Mouse (Mus musculus) heart, embryonic 11.5 days (tissue): ENCODE results near the gene Pard3. TPM values are rescaled to one million over a fixed set of nuclear protein-coding genes. Genes with fewer than 3 reads are reported as not detected.

Experiments
- ATAC-seq: fragments of 200-750 bp; cut with Nextera tagmentation; replicated peaks from 2 replicates; pipeline ENCODE4 v1.8.0; 2017; ENCODE audit warnings: moderate library complexity; ENCODE audit not compliant: insufficient number of reproducible peaks, low FRiP score, low TSS enrichment
- H3K27ac ChIP-seq: fragments of 300-500 bp; sonication (generic); 2 replicates; pipeline ENCODE4 v1.5.1; 2014; ENCODE audit warnings: mild to moderate bottlenecking, low read depth, low read length
- H3K27me3 ChIP-seq: fragments of 300-500 bp; sonication (generic); 2 replicates; pipeline ENCODE4 v1.6.1; 2014; ENCODE audit warnings: mild to moderate bottlenecking, low read length, mixed read lengths; ENCODE audit not compliant: control insufficient read depth, insufficient read depth
- H3K36me3 ChIP-seq: fragments of 300-500 bp; sonication (generic); 2 replicates; pipeline ENCODE4 v1.6.1; 2014; ENCODE audit warnings: mild to moderate bottlenecking, low read length, moderate library complexity, mixed read lengths; ENCODE audit not compliant: control insufficient read depth, insufficient read depth
- H3K4me1 ChIP-seq: fragments of 300-500 bp; sonication (generic); 2 replicates; pipeline ENCODE4 v1.6.1; 2014; ENCODE audit warnings: low read length; ENCODE audit not compliant: control insufficient read depth, insufficient read depth
- H3K4me2 ChIP-seq: fragments of 300-500 bp; sonication (generic); 2 replicates; pipeline ENCODE4 v1.6.1; 2014; ENCODE audit warnings: mild to moderate bottlenecking, moderate library complexity
- H3K4me3 ChIP-seq: fragments of 300-500 bp; sonication (generic); 2 replicates; pipeline ENCODE4 v1.5.1; 2014; ENCODE audit warnings: low read depth, low read length
- H3K9ac ChIP-seq: fragments of 300-500 bp; sonication (generic); 2 replicates; pipeline ENCODE4 v1.6.1; 2014; ENCODE audit warnings: mild to moderate bottlenecking, low read depth, low read length, moderate library complexity
- H3K9me3 ChIP-seq: fragments of 300-500 bp; sonication (generic); replicated peaks from 2 replicates; pipeline ENCODE4 v1.6.1; 2016; ENCODE audit warnings: low read length; ENCODE audit not compliant: control insufficient read depth
- WGBS: fragments of 180-500 bp; shearing (Covaris S2); extraction: QIAGEN DNeasy Blood & Tissue Kit; methylation state at CpG from one replicate; pipeline ENCODE4 v1.1.7; 2014; ENCODE audit not compliant: insufficient replicate concordance; 5-methylcytosine and 5-hydroxymethylcytosine counted together
- polyA plus RNA-seq: library from polyadenylated mRNA; unstranded; fragments of >200 nt; fragmentation: Nextera tagmentation; extraction: Ambion mirVana; gene quantifications from 2 replicates; pipeline ENCODE4 v1.2.1, GENCODE M21; 2014

The Pard3 gene
- polyA plus RNA-seq, 1 experiment from 2014 or later, result 24.0 TPM

GRCm38 (mm10) chr8:127076511-127076910, 12.8 kb downstream of the Pard3 start:
- Histone ChIP-seq H3K36me3 (no peaks in the 10 kb centered on the region), H3K4me1 (peaks cover 62% of the 10 kb centered on the region), H3K9me3 (no peaks in the 10 kb centered on the region), H3K4me2 (no peak overlapping the region), H3K27ac (no peak overlapping the region), H3K9ac (no peak overlapping the region), H3K27me3 (no peaks in the 10 kb centered on the region), H3K4me3 (no peak overlapping the region)
- 83% methylated on average over 7 of the region's 7 CpGs for WGBS
- no peak for ATAC-seq

- no peak overlapping the region for H3K27ac ChIP-seq
- ATAC-seq, result no peak
- no peak overlapping the region for H3K9ac ChIP-seq
- H3K9me3 ChIP-seq, result no peaks in the 10 kb centered on the region
- peaks cover 56% of the 10 kb centered on the region for H3K4me1 ChIP-seq
- WGBS, result 46% methylated on average over 5 of the region's 5 CpGs
- no peak overlapping the region for H3K4me3 ChIP-seq
- H3K4me2 ChIP-seq, result no peak overlapping the region
- no peaks in the 10 kb centered on the region for H3K36me3 ChIP-seq
- no peaks in the 10 kb centered on the region for H3K27me3 ChIP-seq
Measured at GRCm38 (mm10) chr8:127079244-127079805, 15.6 kb downstream of the Pard3 start.

DNA sequence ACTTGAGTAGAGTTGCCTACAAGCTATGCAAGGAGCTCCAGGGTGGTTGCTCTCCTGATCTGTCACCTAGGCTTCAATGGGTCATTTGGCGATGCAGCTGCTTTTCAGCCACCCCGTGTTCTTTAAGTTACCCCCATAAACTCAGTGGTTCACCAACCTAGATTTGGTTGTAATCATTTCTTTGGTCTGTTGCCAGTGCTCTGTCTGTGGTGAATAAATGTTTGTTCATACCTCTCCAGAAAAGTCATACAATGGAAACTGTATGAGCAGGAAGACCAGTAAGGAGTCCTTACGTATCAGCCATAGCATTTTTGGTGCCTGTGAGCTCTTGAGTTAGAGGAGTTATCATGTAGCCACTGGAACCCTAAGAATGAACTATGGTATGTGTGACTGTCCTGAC, 17.6 kb downstream of the Pard3 start:
- Histone ChIP-seq H3K4me2 (no peak overlapping the region), H3K27ac (no peak overlapping the region), H3K27me3 (no peaks in the 10 kb centered on the region), H3K36me3 (no peaks in the 10 kb centered on the region), H3K9me3 (no peaks in the 10 kb centered on the region), H3K4me1 (peaks cover 47% of the 10 kb centered on the region), H3K4me3 (no peak overlapping the region), H3K9ac (no peak overlapping the region)
- ATAC-seq, result no peak
- WGBS, result 83% methylated on average over 3 of the region's 3 CpGs

DNA sequence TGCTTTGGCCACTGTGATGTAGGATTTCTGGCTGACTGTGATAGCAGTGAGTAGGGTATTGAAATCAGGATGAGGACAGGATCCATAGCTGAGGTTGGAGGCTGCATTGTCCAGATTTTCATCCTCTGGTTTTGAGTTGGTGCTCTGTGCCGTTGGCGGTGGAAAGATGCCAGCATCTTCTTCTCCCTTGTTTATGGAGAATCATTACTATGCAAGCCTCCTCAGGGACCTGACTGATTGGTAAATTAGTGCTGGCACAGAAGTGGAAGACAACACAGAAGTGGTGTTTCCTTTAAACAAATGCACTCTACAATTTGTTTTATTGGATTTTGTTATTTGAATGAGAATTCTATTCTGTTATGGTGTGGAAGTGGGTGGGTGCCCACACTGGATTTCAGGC, 18.8 kb downstream of the Pard3 start:
- H3K27me3 ChIP-seq, result no peaks in the 10 kb centered on the region
- WGBS, result 85% methylated on average over 2 of the region's 2 CpGs
- H3K4me3 ChIP-seq, result no peak overlapping the region
- H3K4me1 ChIP-seq, result peaks cover 45% of the 10 kb centered on the region
- ATAC-seq, result no peak
- no peaks in the 10 kb centered on the region for H3K9me3 ChIP-seq
- no peaks in the 10 kb centered on the region for H3K36me3 ChIP-seq
- no peak overlapping the region for H3K4me2 ChIP-seq
- H3K27ac ChIP-seq, result no peak overlapping the region
- no peak overlapping the region for H3K9ac ChIP-seq

- no peaks in the 10 kb centered on the region for H3K27me3 ChIP-seq
- no peaks in the 10 kb centered on the region for H3K36me3 ChIP-seq
- WGBS, result 80% methylated on average over 6 of the region's 6 CpGs
- H3K9ac ChIP-seq, result no peak overlapping the region
- peaks cover 42% of the 10 kb centered on the region for H3K4me1 ChIP-seq
- H3K4me2 ChIP-seq, result no peak overlapping the region
- ATAC-seq, result no peak
- no peak overlapping the region for H3K27ac ChIP-seq
- no peak overlapping the region for H3K4me3 ChIP-seq
- H3K9me3 ChIP-seq, result no peaks in the 10 kb centered on the region
Measured at GRCm38 (mm10) chr8:127084565-127084964, 20.9 kb downstream of the Pard3 start.

DNA sequence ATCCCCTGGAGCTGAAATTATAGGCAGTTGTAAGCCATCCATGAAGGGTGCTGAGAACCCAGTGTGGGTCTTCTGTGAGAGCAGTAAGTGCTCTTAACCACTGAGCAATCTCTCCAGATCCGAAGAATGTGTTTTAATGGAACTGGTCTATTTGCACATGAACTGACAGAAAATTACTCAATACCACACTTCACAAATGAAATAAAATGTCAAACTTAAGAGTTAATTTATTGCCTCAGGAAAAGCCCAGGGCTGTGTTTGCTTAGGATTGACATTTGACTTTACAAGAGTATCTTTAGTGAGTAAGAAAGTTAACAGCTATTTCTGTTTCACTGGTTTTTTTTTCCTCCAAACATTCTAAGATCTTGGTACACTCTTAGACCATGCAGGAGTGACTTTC, 23.7 kb downstream of the Pard3 start:
- Histone ChIP-seq H3K4me1 (peaks cover 51% of the 10 kb centered on the region), H3K4me2 (no peak overlapping the region), H3K27me3 (no peaks in the 10 kb centered on the region), H3K9me3 (no peaks in the 10 kb centered on the region), H3K9ac (no peak overlapping the region), H3K36me3 (no peaks in the 10 kb centered on the region), H3K4me3 (no peak overlapping the region), H3K27ac (no peak overlapping the region)
- 64% methylated on average over 1 of the region's 1 CpGs for WGBS
- no peak for ATAC-seq

- Histone ChIP-seq H3K4me3 (no peak overlapping the region), H3K4me1 (peaks cover 55% of the 10 kb centered on the region), H3K27ac (peak overlapping the region; percentile 54), H3K36me3 (no peaks in the 10 kb centered on the region), H3K27me3 (no peaks in the 10 kb centered on the region), H3K9me3 (no peaks in the 10 kb centered on the region), H3K4me2 (peak overlapping the region; percentile 14), H3K9ac (no peak overlapping the region)
- no peak for ATAC-seq
- WGBS, result 18% methylated on average over 9 of the region's 9 CpGs
Measured at GRCm38 (mm10) chr8:127088372-127088771, 24.7 kb downstream of the Pard3 start.

GRCm38 (mm10) chr8:127089021-127089420, 25.3 kb downstream of the Pard3 start:
- Histone ChIP-seq H3K36me3 (no peaks in the 10 kb centered on the region), H3K4me2 (peak overlapping the region; percentile 25; the same call in 1 of the 2 replicates), H3K9ac (no peak overlapping the region), H3K4me3 (no peak overlapping the region), H3K9me3 (no peaks in the 10 kb centered on the region), H3K27ac (no peak overlapping the region; the same call in 1 of the 2 replicates), H3K4me1 (peaks cover 60% of the 10 kb centered on the region), H3K27me3 (no peaks in the 10 kb centered on the region)
- no peak for ATAC-seq
- WGBS, result 45% methylated on average over 8 of the region's 8 CpGs

GRCm38 (mm10) chr8:127090435-127090834, 26.7 kb downstream of the Pard3 start:
- Histone ChIP-seq H3K27me3 (no peaks in the 10 kb centered on the region), H3K36me3 (no peaks in the 10 kb centered on the region), H3K4me3 (no peak overlapping the region), H3K4me2 (no peak overlapping the region), H3K4me1 (peaks cover 62% of the 10 kb centered on the region), H3K9me3 (no peaks in the 10 kb centered on the region), H3K9ac (no peak overlapping the region), H3K27ac (peak overlapping the region; percentile 35; the same call in 1 of the 2 replicates)
- ATAC-seq, result no peak
- 73% methylated on average over 4 of the region's 4 CpGs for WGBS
